Mouse (Mus musculus) MEL (cell line): ENCODE data around the gene Hnrnpf. TPM values are rescaled to one million over a fixed set of nuclear protein-coding genes. Genes with fewer than 3 reads are reported as not detected.

Experiments
- DNase-seq: peaks from one replicate; pipeline ENCODE4 v3.0.0; 2011; ENCODE audit warnings: low read depth, low spot score
- H3K27ac ChIP-seq: 2 replicates; pipeline ENCODE4 v1.5.1; 2012; ENCODE audit warnings: low read depth, mild to moderate bottlenecking, control low read depth, low read length, moderate library complexity; ENCODE audit not compliant: control insufficient read depth
- H3K27me3 ChIP-seq, 2 experiments: fragments of 150-350 bp in 1 of 2; sonication (generic) in 1 of 2; 2 replicates each; pipeline ENCODE4 v1.6.1; 2012; ENCODE audit warnings: low read length in 2 of 2, mild to moderate bottlenecking in 2 of 2, improper control_type of control experiment in 1 of 2, moderate library complexity in 1 of 2; ENCODE audit not compliant: insufficient read depth in 2 of 2, control insufficient read depth in 1 of 2
- H3K36me3 ChIP-seq, 2 experiments: 2 replicates each; pipeline ENCODE4 v1.6.1; 2012 to 2014; ENCODE audit warnings: low read length in 2 of 2, improper control_type of control experiment in 1 of 2, inconsistent platforms in 1 of 2, mild to moderate bottlenecking in 1 of 2; ENCODE audit not compliant: insufficient read depth in 2 of 2, control insufficient read depth in 1 of 2
- H3K4me1 ChIP-seq, 2 experiments: fragments of 150-350 bp in 1 of 2; sonication (generic) in 1 of 2; 2 replicates each; pipeline ENCODE4 v1.6.1; 2012; ENCODE audit warnings: low read length in 2 of 2, improper control_type of control experiment in 1 of 2, mild to moderate bottlenecking in 1 of 2; ENCODE audit not compliant: insufficient read depth in 2 of 2, control insufficient read depth in 1 of 2
- H3K4me3 ChIP-seq, 2 experiments: fragments of 150-350 bp in 1 of 2; sonication (generic) in 1 of 2; 2 replicates each; pipeline ENCODE4 v1.5.1; 2012; ENCODE audit warnings: low read depth in 2 of 2, low read length in 2 of 2, mild to moderate bottlenecking in 2 of 2, moderate library complexity in 2 of 2, control low read depth in 1 of 2, improper control_type of control experiment in 1 of 2; ENCODE audit not compliant: control insufficient read depth in 1 of 2, insufficient read depth in 1 of 2
- H3K79me2 ChIP-seq: 2 replicates; pipeline ENCODE4 v1.6.1; 2012; ENCODE audit warnings: mild to moderate bottlenecking, low read length, moderate library complexity; ENCODE audit not compliant: control insufficient read depth, poor library complexity, insufficient read depth
- H3K9ac ChIP-seq: 2 replicates; pipeline ENCODE4 v1.6.1; 2012; ENCODE audit warnings: low read depth, mild to moderate bottlenecking, control low read depth, low read length, moderate library complexity; ENCODE audit not compliant: control insufficient read depth, poor library complexity, severe bottlenecking
- H3K9me3 ChIP-seq: fragments of 150-350 bp; sonication (generic); replicated peaks from 2 replicates; pipeline ENCODE4 v1.6.1; 2012; ENCODE audit warnings: mild to moderate bottlenecking, low read length, improper control_type of control experiment, moderate library complexity; ENCODE audit not compliant: insufficient read depth
- CTCF ChIP-seq, 3 experiments: IDR thresholded peaks in 2 of 3; conservative IDR thresholded peaks in 1 of 3; 2 replicates each; pipeline ENCODE4 v1.5.1; 2011 to 2012; ENCODE audit warnings: low read length in 3 of 3, low read depth in 2 of 3, mild to moderate bottlenecking in 2 of 3, improper control_type of control experiment in 1 of 3, inconsistent platforms in 1 of 3, mixed read lengths in 1 of 3, moderate library complexity in 1 of 3; ENCODE audit not compliant: control insufficient read depth in 1 of 3, insufficient read depth in 1 of 3, poor library complexity in 1 of 3, severe bottlenecking in 1 of 3
- ELF1 ChIP-seq: IDR thresholded peaks from 2 replicates; pipeline ENCODE4 v1.6.1; 2014; ENCODE audit warnings: low read depth, mild to moderate bottlenecking, inconsistent platforms, low read length, improper control_type of control experiment, moderate library complexity
- EP300 ChIP-seq, 2 experiments: IDR thresholded peaks; 2 replicates each; pipeline ENCODE4 v1.6.1; 2011; ENCODE audit warnings: improper control_type of control experiment in 2 of 2, low read length in 2 of 2, low read depth in 1 of 2, mild to moderate bottlenecking in 1 of 2
- ETS1 ChIP-seq: IDR thresholded peaks from 2 replicates; pipeline ENCODE4 v1.6.1; 2012; ENCODE audit warnings: low read depth, mild to moderate bottlenecking, inconsistent platforms, low read length, improper control_type of control experiment, moderate library complexity
- HCFC1 ChIP-seq: IDR thresholded peaks from 2 replicates; pipeline ENCODE4 v1.6.1; 2012; ENCODE audit warnings: low read depth, mild to moderate bottlenecking, inconsistent platforms, low read length, improper control_type of control experiment, moderate library complexity
- MAX ChIP-seq: IDR thresholded peaks from 2 replicates; pipeline ENCODE4 v1.6.1; 2011; ENCODE audit warnings: low read length, improper control_type of control experiment
- MEF2A ChIP-seq: IDR thresholded peaks from 2 replicates; pipeline ENCODE4 v1.6.1; 2014; ENCODE audit warnings: low read depth, mild to moderate bottlenecking, inconsistent platforms, low read length, improper control_type of control experiment; ENCODE audit not compliant: poor library complexity, insufficient replicate concordance, severe bottlenecking; ENCODE audit errors: extremely low read depth
- MXI1 ChIP-seq: IDR thresholded peaks from 2 replicates; pipeline ENCODE4 v1.6.1; 2011; ENCODE audit warnings: mild to moderate bottlenecking, low read depth, low read length, improper control_type of control experiment
- MYC ChIP-seq: IDR thresholded peaks from 2 replicates; pipeline ENCODE4 v1.6.1; 2011; ENCODE audit warnings: low read depth, mild to moderate bottlenecking, low read length, improper control_type of control experiment, moderate library complexity
- NELFE ChIP-seq: IDR thresholded peaks from 2 replicates; pipeline ENCODE4 v1.6.1; 2011; ENCODE audit warnings: low read depth, low read length, improper control_type of control experiment
- NRF1 ChIP-seq: IDR thresholded peaks from 2 replicates; pipeline ENCODE4 v1.6.1; 2014; ENCODE audit warnings: low read depth, mild to moderate bottlenecking, inconsistent platforms, low read length, improper control_type of control experiment, moderate library complexity; ENCODE audit not compliant: poor library complexity, insufficient read depth, severe bottlenecking
- POLR2A ChIP-seq, 2 experiments: IDR thresholded peaks; 2 replicates each; pipeline ENCODE4 v1.6.1; 2011 to 2012; ENCODE audit warnings: low read length in 2 of 2, mild to moderate bottlenecking in 2 of 2, control low read depth in 1 of 2, improper control_type of control experiment in 1 of 2, low read depth in 1 of 2, moderate library complexity in 1 of 2; ENCODE audit not compliant: control insufficient read depth in 1 of 2, insufficient read depth in 1 of 2, poor library complexity in 1 of 2
- POLR2AphosphoS2 ChIP-seq: IDR thresholded peaks from 2 replicates; pipeline ENCODE4 v1.6.1; 2011; ENCODE audit warnings: low read length, improper control_type of control experiment
- POLR2AphosphoS5 ChIP-seq: IDR thresholded peaks from 2 replicates; pipeline ENCODE4 v1.6.1; 2012; ENCODE audit warnings: low read depth, borderline replicate concordance, mild to moderate bottlenecking, inconsistent platforms, low read length, moderate library complexity, mixed read lengths
- RCOR1 ChIP-seq: IDR thresholded peaks from 2 replicates; pipeline ENCODE4 v1.6.1; 2012; ENCODE audit warnings: low read depth, mild to moderate bottlenecking, inconsistent platforms, low read length, improper control_type of control experiment
- SIN3A ChIP-seq: IDR thresholded peaks from 2 replicates; pipeline ENCODE4 v1.6.1; 2012; ENCODE audit warnings: low read length, improper control_type of control experiment, inconsistent platforms
- SMC3 ChIP-seq: IDR thresholded peaks from 2 replicates; pipeline ENCODE4 v1.6.1; 2011; ENCODE audit warnings: low read depth, low read length, improper control_type of control experiment
- TBP ChIP-seq: IDR thresholded peaks from 2 replicates; pipeline ENCODE4 v1.8.0; 2011; ENCODE audit warnings: low read depth, low read length, improper control_type of control experiment
- TCF12 ChIP-seq: IDR thresholded peaks from 2 replicates; pipeline ENCODE4 v1.6.1; 2014; ENCODE audit warnings: low read depth, mild to moderate bottlenecking, inconsistent platforms, low read length, improper control_type of control experiment, moderate library complexity
- UBTF ChIP-seq: IDR thresholded peaks from 2 replicates; pipeline ENCODE4 v1.6.1; 2012; ENCODE audit warnings: low read depth, mild to moderate bottlenecking, inconsistent platforms, low read length, improper control_type of control experiment, moderate library complexity, borderline replicate concordance; ENCODE audit not compliant: insufficient read depth
- USF1 ChIP-seq: IDR thresholded peaks from 2 replicates; pipeline ENCODE4 v1.6.1; 2014; ENCODE audit warnings: low read depth, mild to moderate bottlenecking, inconsistent platforms, low read length, improper control_type of control experiment, moderate library complexity
- ZMIZ1 ChIP-seq: IDR thresholded peaks from 2 replicates; pipeline ENCODE4 v1.6.1; 2012; ENCODE audit warnings: low read depth, mild to moderate bottlenecking, inconsistent platforms, low read length, improper control_type of control experiment, moderate library complexity
- ZNF384 ChIP-seq: IDR thresholded peaks from 2 replicates; pipeline ENCODE4 v1.6.1; 2012; ENCODE audit warnings: low read depth, mild to moderate bottlenecking, inconsistent platforms, low read length, improper control_type of control experiment
- polyA plus RNA-seq, 2 experiments: library from polyadenylated mRNA; stranded (reverse) in 1 of 2; unstranded in 1 of 2; fragments of >175 nt in 1 of 2; fragments of >200 nt in 1 of 2; gene quantifications; 2 replicates each; pipeline versions ENCODE4 v1.2.1 to v1.2.4; 2012; ENCODE audit warnings: low replicate concordance in 2 of 2, low read depth in 1 of 2; ENCODE audit not compliant: insufficient read length in 2 of 2, insufficient read depth in 1 of 2, missing spikeins in 1 of 2
- total RNA-seq: library from RNA; depleted of rRNA; stranded (reverse); fragments of 300-350 nt; gene quantifications from 2 replicates; pipeline ENCODE4 v1.2.3, GENCODE M21; 2012

The Hnrnpf gene
- total and polyA plus RNA-seq, 3 experiments: 722 to 2,287 (median 882) TPM

- TF ChIP-seq TBP (peak; percentile 88), ZNF384 (peak; percentile 96), RCOR1 (peak; percentile 96), MYC (peak; percentile 87), SMC3 (no peak), TCF12 (peak; percentile 100), NELFE (0 out of 2 replicates have a peak, but pooled peaks have one; percentile 25), POLR2AphosphoS5 (no peak), EP300 (IDR thresholded peaks at IDR 0.05; ENCODE audit: low read depth in 1 of 2, low read length in 2 of 2) (peak; percentile 99)
Measured at GRCm38 (mm10) chr6:117888642-117889096, 11.5 kb upstream of the Hnrnpf start (continued).

- Histone ChIP-seq H3K9ac (peak overlapping the region; percentile 83), H3K9me3 (no peaks in the 10 kb centered on the region), H3K4me3 (peak overlapping the region in 1 of 2 experiments; percentile 1; a peak in 2 of 4 replicates), H3K27ac (peak overlapping the region; percentile 77), H3K27me3 (no peaks in the 10 kb centered on the region), H3K79me2 (peaks cover 10% of the 10 kb centered on the region), H3K36me3 (peaks cover 0 to 39% of the 10 kb centered on the region in 2 experiments; a peak in 2 of 4 replicates), H3K4me1 (peaks cover 19 to 32% of the 10 kb centered on the region in 2 experiments)
- TF ChIP-seq MEF2A (no peak), USF1 (peak; percentile 50; the same call in 1 of the 2 replicates), ZNF384 (peak; percentile 89), HCFC1 (0 out of 2 replicates have a peak, but pooled peaks have one; percentile 37), SIN3A (peak; percentile 74), POLR2AphosphoS2 (no peak), ETS1 (peak; percentile 48; the same call in 1 of the 2 replicates), MXI1 (peak; percentile 90), EP300 (IDR thresholded peaks at IDR 0.05; ENCODE audit: low read depth in 1 of 2, low read length in 2 of 2) (peak in 1 of 2 experiments; percentile 35; a peak in 1 of 4 replicates), NRF1 (no peak), MAX (peak; percentile 84), MYC (peak; percentile 63), UBTF (no peak), CTCF (IDR thresholded peaks at IDR 0.05 in 2 of 3, conservative IDR thresholded peaks at IDR 0.05 in 1 of 3; ENCODE audit: control insufficient read depth in 1 of 3, insufficient read depth in 1 of 3, low read depth in 2 of 3, low read length in 3 of 3, poor library complexity in 1 of 3, severe bottlenecking in 1 of 3) (no peak), ELF1 (no peak), ZMIZ1 (no peak), POLR2A (IDR thresholded peaks at IDR 0.05; ENCODE audit: control insufficient read depth in 1 of 2, insufficient read depth in 1 of 2, low read depth in 1 of 2, low read length in 2 of 2, poor library complexity in 1 of 2) (0 out of 4 replicates have a peak, but pooled peaks of 1 of the 2 experiments have one; percentile 7)
- DNase-seq: peak; percentile 69
Measured at GRCm38 (mm10) chr6:117890257-117890656, 9.9 kb upstream of the Hnrnpf start.
